Mouse (Mus musculus): Measurements from ENCODE around the gene Enc1. TPM values are rescaled to one million over a fixed set of nuclear protein-coding genes. Genes with fewer than 3 reads are reported as not detected.

Gene Enc1
- total RNA-seq, 2 experiments from 2014 or later = 640 to 678 TPM

- DNase-seq (ENCODE audit: low spot score in 2 of 2) = no peak
Measured at GRCm38 (mm10) chr13:97224341-97224982, 16.4 kb upstream of the Enc1 start.

- DNase-seq (ENCODE audit: low spot score in 2 of 2) = peak in 1 of 2 experiments; percentile 35
Measured at GRCm38 (mm10) chr13:97225130-97225529, 15.8 kb upstream of the Enc1 start.

- no peak for DNase-seq (ENCODE audit: low spot score in 2 of 2)
Measured at GRCm38 (mm10) chr13:97227795-97228194, 13.1 kb upstream of the Enc1 start.

- DNase-seq (ENCODE audit: low spot score in 2 of 2) = no peak
Measured at GRCm38 (mm10) chr13:97230101-97230500, 10.8 kb upstream of the Enc1 start.

GRCm38 (mm10) chr13:97233092-97233491 lies 7.8 kb upstream of the Enc1 start:
- DNase-seq (ENCODE audit: low spot score in 2 of 2) = no peak

GRCm38 (mm10) chr13:97234785-97235417 lies 6.0 kb upstream of the Enc1 start:
- DNase-seq (ENCODE audit: low spot score in 2 of 2) = peak; percentile 90 to 93

- no peak for DNase-seq (ENCODE audit: low spot score in 2 of 2)
Measured at GRCm38 (mm10) chr13:97235911-97236310, 5.0 kb upstream of the Enc1 start.

GRCm38 (mm10) chr13:97237700-97238099 lies 3.2 kb upstream of the Enc1 start:
- DNase-seq (ENCODE audit: low spot score in 2 of 2) = no peak

- DNase-seq (ENCODE audit: low spot score in 2 of 2) = no peak
Measured at GRCm38 (mm10) chr13:97238181-97238981, 2.5 kb upstream of the Enc1 start.

GRCm38 (mm10) chr13:97239343-97240180 lies 1.3 kb upstream of the Enc1 start:
- peak in 1 of 2 experiments; percentile 60 for DNase-seq (ENCODE audit: low spot score in 2 of 2)

- peak; percentile 70 to 80 for DNase-seq (ENCODE audit: low spot score in 2 of 2)
Measured at GRCm38 (mm10) chr13:97240279-97240964, 483 bp upstream of the Enc1 start.

- no peak for DNase-seq (ENCODE audit: low spot score in 2 of 2)
Measured at GRCm38 (mm10) chr13:97241787-97242280, 929 bp downstream of the Enc1 start.

GRCm38 (mm10) chr13:97242716-97243115 lies 1.8 kb downstream of the Enc1 start:
- DNase-seq (ENCODE audit: low spot score in 2 of 2) = no peak

- no peak for DNase-seq (ENCODE audit: low spot score in 2 of 2)
Measured at GRCm38 (mm10) chr13:97243962-97244711, 3.2 kb downstream of the Enc1 start.

- no peak for DNase-seq (ENCODE audit: low spot score in 2 of 2)
Measured at GRCm38 (mm10) chr13:97244712-97245105, 3.8 kb downstream of the Enc1 start.

- no peak for DNase-seq (ENCODE audit: low spot score in 2 of 2)
Measured at GRCm38 (mm10) chr13:97245157-97245556, 4.3 kb downstream of the Enc1 start.

GRCm38 (mm10) chr13:97246217-97246616 lies 5.3 kb downstream of the Enc1 start:
- no peak for DNase-seq (ENCODE audit: low spot score in 2 of 2)

- DNase-seq (ENCODE audit: low spot score in 2 of 2) = no peak
Measured at GRCm38 (mm10) chr13:97247754-97248153, 6.8 kb downstream of the Enc1 start.

GRCm38 (mm10) chr13:97249051-97249461 lies 8.2 kb downstream of the Enc1 start:
- DNase-seq (ENCODE audit: low spot score in 2 of 2) = no peak
